Mouse (Mus musculus) forebrain, embryonic 10.5 days (tissue): ENCODE results near the gene Svop. TPM values are rescaled to one million over a fixed set of nuclear protein-coding genes. Genes with fewer than 3 reads are reported as not detected.

ENCODE experiments used
- DNase-seq: peaks from one replicate; pipeline ENCODE4 v3.0.0-alpha.2; 2017; ENCODE audit warnings: low spot score; ENCODE audit errors: extremely low spot score
- H3K27ac ChIP-seq: fragments of 300-500 bp; sonication (generic); 2 replicates; pipeline ENCODE4 v1.5.1; 2016; ENCODE audit warnings: mild to moderate bottlenecking
- H3K27me3 ChIP-seq: fragments of 300-500 bp; sonication (generic); 2 replicates; pipeline ENCODE4 v1.6.1; 2016; ENCODE audit warnings: mild to moderate bottlenecking; ENCODE audit not compliant: poor library complexity, severe bottlenecking
- H3K36me3 ChIP-seq: fragments of 300-500 bp; sonication (generic); replicated peaks from 2 replicates; pipeline ENCODE4 v1.6.1; 2016; ENCODE audit warnings: mild to moderate bottlenecking, moderate library complexity
- H3K4me1 ChIP-seq: fragments of 300-500 bp; sonication (generic); 2 replicates; pipeline ENCODE4 v1.6.1; 2016
- H3K4me3 ChIP-seq: fragments of 300-500 bp; sonication (generic); 2 replicates; pipeline ENCODE4 v1.5.1; 2016; ENCODE audit warnings: mild to moderate bottlenecking, moderate library complexity
- H3K9me3 ChIP-seq: fragments of 300-500 bp; sonication (generic); 2 replicates; pipeline ENCODE4 v1.6.1; 2016; ENCODE audit warnings: mild to moderate bottlenecking, moderate library complexity
- WGBS: fragments of 180-500 bp; shearing (Covaris S2); methylation state at CpG from one replicate; pipeline ENCODE4 v1.1.7; 2016; 5-methylcytosine and 5-hydroxymethylcytosine counted together
- polyA plus RNA-seq: library from polyadenylated mRNA; unstranded; fragments of >200 nt; fragmentation: Nextera tagmentation; extraction: Ambion mirVana; gene quantifications from 2 replicates; pipeline ENCODE4 v1.2.1, GENCODE M21; 2016

The Svop gene
- polyA plus RNA-seq, 1 experiment from 2014 or later = 5.4 TPM

DNA sequence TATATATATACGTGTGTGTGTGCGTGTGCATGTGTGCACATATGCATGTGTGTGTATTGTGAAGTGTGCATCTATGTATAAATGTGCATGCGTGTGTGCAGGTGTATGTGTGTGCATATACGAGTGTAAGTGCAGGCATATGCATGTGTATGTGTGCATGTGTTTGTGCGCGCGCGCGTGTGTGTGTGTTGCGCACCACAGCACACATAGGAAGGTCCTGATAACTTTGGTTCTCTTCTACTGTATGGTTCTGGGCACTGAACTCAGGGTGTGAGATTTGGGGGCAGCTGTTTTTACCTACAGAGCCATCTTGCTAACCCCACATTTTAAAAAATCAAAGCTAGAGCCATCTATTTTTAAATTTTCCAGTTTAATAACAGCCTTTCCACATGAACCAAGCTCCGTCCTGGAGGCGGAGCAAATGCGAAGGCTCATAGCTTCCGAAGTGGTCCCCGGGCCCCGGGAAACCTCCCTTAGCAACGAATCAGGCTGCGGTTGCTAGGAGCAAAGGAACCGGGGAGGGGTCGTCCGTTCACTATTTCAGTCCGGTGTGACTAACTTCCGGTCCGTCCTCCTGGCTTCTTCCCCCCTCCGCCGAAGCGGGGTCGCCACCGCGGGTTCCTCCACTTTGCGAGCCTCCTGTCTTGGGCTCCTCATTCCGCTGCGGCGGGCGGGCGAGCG, 8.5 kb upstream of the Svop start:
- peaks cover 21% of the 10 kb centered on the region for H3K4me1 ChIP-seq
- H3K27me3 ChIP-seq = no peaks in the 10 kb centered on the region
- DNase-seq = peak; percentile 92
- WGBS = 8% methylated on average over 37 of the region's 37 CpGs
- H3K36me3 ChIP-seq = peaks cover 23% of the 10 kb centered on the region
- peak overlapping the region; percentile 97 for H3K4me3 ChIP-seq
- H3K9me3 ChIP-seq = no peaks in the 10 kb centered on the region
- H3K27ac ChIP-seq = peak overlapping the region; percentile 91

DNA sequence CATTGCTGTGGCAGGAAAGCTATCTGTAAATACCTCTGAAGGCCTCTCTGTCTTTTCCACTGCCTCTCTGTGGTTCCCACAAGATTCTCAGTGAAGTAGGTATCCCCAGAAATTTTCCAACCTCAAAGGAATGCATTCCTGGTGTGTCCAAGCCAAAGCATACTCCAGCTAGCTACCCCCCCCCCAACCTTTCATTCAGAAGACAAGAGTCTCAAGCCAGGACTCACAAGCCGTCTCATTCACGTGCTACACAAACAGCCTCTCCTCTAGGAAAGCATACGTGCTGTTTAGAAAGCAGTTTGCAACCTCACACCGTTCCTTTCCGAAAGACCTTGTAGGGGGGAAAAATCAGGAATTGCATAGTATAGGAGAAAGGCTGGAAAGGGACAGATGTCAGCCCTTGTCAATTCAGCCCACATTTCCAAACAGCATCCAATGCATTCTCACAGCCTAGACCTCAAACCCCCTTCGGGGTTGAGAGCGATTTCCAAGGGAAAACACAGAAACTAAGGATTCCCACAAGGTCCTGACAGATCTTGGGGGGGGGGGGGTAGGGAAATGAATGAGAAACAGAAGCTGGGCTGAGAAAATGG, 853 bp downstream of the Svop start:
- H3K4me1 ChIP-seq = peaks cover 16% of the 10 kb centered on the region
- no peak for DNase-seq
- no peaks in the 10 kb centered on the region for H3K9me3 ChIP-seq
- WGBS = 13% methylated on average over 7 of the region's 7 CpGs
- no peaks in the 10 kb centered on the region for H3K36me3 ChIP-seq
- peaks cover 7% of the 10 kb centered on the region; the same call in 1 of the 2 replicates for H3K27me3 ChIP-seq
- H3K4me3 ChIP-seq = peak overlapping the region; percentile 52
- peak overlapping the region; percentile 80 for H3K27ac ChIP-seq

DNA sequence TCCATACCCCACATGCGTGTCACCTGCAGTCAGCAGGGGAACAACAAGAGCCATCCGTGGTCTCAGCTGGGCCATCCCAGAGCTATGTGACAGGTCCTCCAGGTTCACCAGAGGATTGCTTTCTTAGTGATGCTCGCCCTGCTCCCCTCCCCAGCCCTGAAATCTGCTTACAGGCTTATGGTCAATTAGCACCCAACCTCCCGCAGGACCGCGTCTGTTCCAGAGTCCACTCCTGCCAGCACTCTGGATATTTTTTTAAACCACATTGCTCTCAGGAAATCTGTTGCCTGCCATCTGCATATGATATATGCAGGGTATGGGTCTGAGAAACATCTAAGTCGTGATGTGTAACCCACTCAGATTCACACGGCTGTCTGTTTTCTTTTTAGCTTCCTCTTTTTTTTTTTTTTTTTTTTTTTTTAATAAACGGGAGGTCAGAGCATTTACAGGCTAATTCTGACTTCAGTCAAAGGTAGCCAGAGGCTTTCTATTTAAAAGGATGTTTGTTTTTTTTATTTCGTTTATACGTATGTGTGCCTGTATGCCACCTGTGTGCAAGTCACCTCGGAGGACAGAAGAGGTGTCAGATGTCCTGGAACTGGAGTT, 3.4 kb downstream of the Svop start:
- 80% methylated on average over 12 of the region's 12 CpGs for WGBS
- DNase-seq = no peak
- H3K27me3 ChIP-seq = peaks cover 7% of the 10 kb centered on the region; the same call in 1 of the 2 replicates
- no peak overlapping the region for H3K27ac ChIP-seq
- peaks cover 16% of the 10 kb centered on the region for H3K4me1 ChIP-seq
- H3K4me3 ChIP-seq = no peak overlapping the region
- H3K36me3 ChIP-seq = no peaks in the 10 kb centered on the region
- no peaks in the 10 kb centered on the region for H3K9me3 ChIP-seq

DNA sequence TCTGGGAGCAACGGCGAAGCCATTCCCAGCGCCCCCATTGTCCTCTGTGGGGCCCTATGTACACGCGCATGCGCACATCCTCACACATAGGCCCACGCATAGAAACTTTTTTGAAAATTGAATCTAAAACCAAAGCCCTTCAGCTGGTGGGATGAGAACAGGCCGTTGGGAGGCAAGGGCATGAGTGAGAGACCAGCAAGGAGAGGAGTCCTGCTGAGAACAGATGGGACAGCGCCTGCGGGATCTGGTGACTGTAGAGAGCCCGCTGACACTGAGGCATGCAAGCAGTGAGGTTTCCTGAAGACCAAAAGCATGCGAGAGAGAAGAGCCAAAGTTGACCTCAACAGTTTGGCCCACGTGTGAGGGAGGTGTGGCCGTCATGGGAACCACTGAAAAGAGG, 5.9 kb downstream of the Svop start:
- Histone ChIP-seq H3K4me3 (no peak overlapping the region), H3K27me3 (no peaks in the 10 kb centered on the region), H3K27ac (no peak overlapping the region), H3K9me3 (no peaks in the 10 kb centered on the region), H3K4me1 (peaks cover 3% of the 10 kb centered on the region), H3K36me3 (no peaks in the 10 kb centered on the region)
- WGBS = 87% methylated on average over 14 of the region's 14 CpGs
- DNase-seq = no peak

DNA sequence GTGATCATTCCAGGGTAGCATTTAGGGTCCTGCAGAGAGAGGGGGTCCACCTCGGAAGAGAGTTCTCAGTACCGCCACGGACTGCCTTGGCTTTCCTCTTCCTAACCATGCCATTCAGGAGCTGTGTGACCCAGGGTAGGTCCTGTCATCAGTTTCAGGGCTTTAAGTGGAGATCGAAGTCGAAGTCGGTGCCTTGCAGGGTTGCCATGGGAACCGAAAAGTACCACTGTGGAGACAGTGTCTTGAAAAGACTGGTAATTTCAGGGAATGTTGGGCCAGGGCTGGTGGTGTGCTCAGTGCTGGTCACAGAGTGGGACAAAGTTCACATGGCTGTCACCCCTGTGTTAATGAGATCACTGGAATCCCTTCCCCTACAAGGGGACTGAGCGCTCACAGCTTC, 14.4 kb downstream of the Svop start:
- H3K27me3 ChIP-seq = no peaks in the 10 kb centered on the region
- no peak overlapping the region for H3K4me3 ChIP-seq
- WGBS = 66% methylated on average over 8 of the region's 8 CpGs
- DNase-seq = no peak
- no peak overlapping the region for H3K27ac ChIP-seq
- no peaks in the 10 kb centered on the region for H3K9me3 ChIP-seq
- no peaks in the 10 kb centered on the region for H3K36me3 ChIP-seq
- H3K4me1 ChIP-seq = peaks cover 9% of the 10 kb centered on the region

DNA sequence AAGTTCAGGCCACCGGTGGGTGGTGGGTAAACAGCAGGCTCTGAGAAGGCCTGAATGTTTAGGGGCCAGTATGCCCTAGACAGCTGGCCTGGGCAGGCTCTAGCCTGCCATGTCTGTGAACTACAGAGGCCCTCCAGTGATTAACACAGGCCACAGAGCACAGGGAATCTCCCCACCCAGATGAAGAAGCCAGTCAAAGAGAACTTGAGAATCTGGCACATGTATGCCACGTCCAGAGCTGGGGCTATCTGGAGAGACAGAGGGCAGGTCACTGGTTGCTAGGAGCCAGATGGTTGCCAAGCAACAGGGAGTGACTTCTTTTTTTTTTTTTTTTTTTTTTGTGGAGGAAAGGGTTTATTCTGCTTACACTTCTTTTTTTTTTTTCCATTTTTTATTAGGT, 19.1 kb downstream of the Svop start:
- Histone ChIP-seq H3K27ac (no peak overlapping the region), H3K4me3 (no peak overlapping the region), H3K27me3 (no peaks in the 10 kb centered on the region), H3K4me1 (peaks cover 10% of the 10 kb centered on the region), H3K36me3 (no peaks in the 10 kb centered on the region), H3K9me3 (no peaks in the 10 kb centered on the region; the same call in 1 of the 2 replicates)
- DNase-seq = no peak
- 49% methylated on average over 2 of the region's 2 CpGs for WGBS

DNA sequence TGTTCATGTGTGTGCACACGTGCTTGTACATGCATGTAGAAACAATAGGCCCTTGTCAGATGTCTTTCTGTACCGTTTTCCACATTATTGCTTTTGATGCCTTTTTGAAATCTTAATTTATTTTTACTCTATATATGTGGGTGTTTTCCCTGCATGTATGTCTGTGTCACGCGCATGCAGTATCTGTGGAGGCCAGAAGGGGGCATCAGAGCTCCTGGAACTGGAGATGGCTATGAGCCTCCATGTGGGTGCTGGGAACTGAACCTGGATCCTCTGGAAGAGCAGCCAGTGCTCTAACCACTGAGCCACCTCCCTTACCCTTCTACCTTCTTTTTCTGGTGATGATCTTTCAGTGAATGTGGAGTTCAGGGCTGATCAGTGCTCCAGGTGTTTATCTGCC, 20.5 kb downstream of the Svop start:
- DNase-seq = no peak
- Histone ChIP-seq H3K27me3 (no peaks in the 10 kb centered on the region), H3K36me3 (no peaks in the 10 kb centered on the region), H3K4me3 (no peak overlapping the region), H3K4me1 (peaks cover 10% of the 10 kb centered on the region), H3K27ac (no peak overlapping the region), H3K9me3 (no peaks in the 10 kb centered on the region; the same call in 1 of the 2 replicates)
- WGBS = 94% methylated on average over 4 of the region's 4 CpGs

DNA sequence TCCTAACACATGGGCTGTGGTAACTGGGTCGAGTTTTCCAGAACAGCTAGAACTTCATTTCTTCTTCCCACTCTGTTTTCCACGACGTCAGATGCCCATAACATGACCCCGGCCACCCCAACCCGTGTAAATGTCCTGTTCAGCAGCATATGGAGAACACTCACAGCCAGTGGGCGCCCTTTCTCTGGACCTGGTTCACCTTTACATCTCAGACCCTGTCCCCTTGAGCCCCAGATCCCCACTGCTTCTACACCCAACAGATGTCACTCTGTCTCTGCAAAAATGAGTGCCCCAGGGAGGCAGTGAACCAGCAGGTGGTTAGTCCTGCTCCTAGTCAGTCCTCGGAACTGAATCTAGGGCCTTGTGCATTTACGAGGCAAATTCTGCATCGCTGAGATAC, 23.4 kb downstream of the Svop start:
- H3K9me3 ChIP-seq = no peaks in the 10 kb centered on the region; the same call in 1 of the 2 replicates
- H3K4me1 ChIP-seq = peaks cover 10% of the 10 kb centered on the region
- no peak overlapping the region for H3K27ac ChIP-seq
- DNase-seq = no peak
- no peaks in the 10 kb centered on the region for H3K27me3 ChIP-seq
- H3K4me3 ChIP-seq = no peak overlapping the region
- WGBS = 76% methylated on average over 9 of the region's 9 CpGs
- H3K36me3 ChIP-seq = no peaks in the 10 kb centered on the region

DNA sequence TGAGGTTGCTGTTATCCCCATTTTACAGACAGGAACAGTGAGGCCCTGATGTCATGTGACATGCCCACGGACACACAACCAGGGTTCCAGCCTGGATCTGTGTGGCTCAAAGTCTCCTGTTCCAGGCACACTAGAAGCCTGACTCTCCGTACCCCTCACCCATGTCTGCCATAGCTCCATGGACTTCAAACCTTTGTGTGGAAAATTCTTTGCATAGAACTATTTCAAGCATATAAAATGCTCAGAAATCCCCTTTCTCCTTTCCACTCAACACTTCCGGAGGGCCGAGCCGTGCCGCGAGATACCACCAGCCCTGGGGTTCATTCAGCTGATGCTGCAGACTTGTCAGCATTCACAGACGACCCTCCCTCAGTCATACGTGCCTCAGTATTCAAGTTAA, 23.8 kb downstream of the Svop start:
- Histone ChIP-seq H3K27me3 (no peaks in the 10 kb centered on the region), H3K4me3 (no peak overlapping the region), H3K4me1 (peaks cover 10% of the 10 kb centered on the region), H3K36me3 (no peaks in the 10 kb centered on the region), H3K27ac (no peak overlapping the region), H3K9me3 (no peaks in the 10 kb centered on the region; the same call in 1 of the 2 replicates)
- 88% methylated on average over 9 of the region's 9 CpGs for WGBS
- no peak for DNase-seq

DNA sequence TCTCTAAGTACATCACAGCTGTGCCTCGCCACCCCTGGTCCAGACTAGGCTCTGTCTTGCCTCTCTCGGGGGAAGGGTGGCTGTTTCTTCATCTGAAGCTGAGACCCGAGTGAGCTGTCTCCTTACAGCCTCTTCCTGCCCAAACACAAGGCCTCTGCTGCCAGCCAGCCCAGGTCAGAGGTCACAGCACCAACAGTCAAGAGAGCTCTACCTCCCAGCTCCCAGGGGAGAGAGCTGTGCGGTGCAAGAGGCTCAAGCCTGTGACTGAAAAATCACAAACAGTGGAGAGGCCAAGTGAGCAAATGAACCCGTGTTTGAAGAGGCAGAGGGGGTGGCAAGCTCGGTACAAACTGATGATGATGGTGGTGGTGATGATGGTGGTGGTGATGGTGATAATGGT, 24.8 kb downstream of the Svop start:
- 55% methylated on average over 6 of the region's 6 CpGs for WGBS
- no peaks in the 10 kb centered on the region for H3K36me3 ChIP-seq
- H3K27ac ChIP-seq = no peak overlapping the region
- 0 out of 2 replicates have a peak, but pooled peaks cover 4% of the 10 kb centered on the region for H3K4me1 ChIP-seq
- no peak overlapping the region for H3K4me3 ChIP-seq
- no peaks in the 10 kb centered on the region; the same call in 1 of the 2 replicates for H3K9me3 ChIP-seq
- DNase-seq = no peak
- no peaks in the 10 kb centered on the region for H3K27me3 ChIP-seq

DNA sequence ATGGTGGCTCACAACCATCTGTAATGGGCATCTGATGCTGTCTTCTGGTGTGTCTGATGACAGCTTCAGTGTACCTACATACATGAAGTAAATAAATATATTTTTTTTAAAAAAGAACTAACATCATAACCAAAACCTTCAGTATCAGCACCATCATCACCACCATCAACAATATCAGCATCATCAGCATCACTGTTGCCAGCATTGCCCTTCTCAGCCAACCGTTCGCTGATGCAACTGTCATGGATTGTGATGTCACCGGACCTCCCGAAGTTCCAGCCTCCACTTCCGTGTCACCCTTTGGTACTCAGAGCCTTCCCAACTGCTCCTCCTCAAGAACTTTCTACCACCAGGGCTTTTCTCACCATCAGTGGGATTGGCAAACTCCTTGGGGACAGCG, 26.2 kb downstream of the Svop start, which contains the start of gene Usp30:
Gene Usp30, plus strand, starts transcription at position 301 of the 400 bp plus-strand sequence.
- 94% methylated on average over 6 of the region's 6 CpGs for WGBS

DNA sequence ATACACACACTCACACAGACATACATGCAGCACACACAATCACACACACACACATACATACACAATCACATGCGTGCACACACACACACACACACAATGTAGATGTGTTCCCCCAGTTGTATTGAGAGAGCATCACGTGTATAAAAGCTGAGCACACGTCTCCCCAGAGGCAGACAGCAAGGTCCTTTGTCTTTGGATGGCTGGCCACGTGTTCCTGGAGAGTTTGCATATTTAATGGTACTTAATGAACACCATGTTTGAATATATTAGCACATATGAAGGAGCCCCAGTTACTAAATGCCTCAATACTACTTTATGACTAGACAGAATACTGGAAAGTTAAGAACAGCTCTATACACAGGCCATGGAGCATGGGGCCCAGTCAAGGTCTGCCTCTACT, 27.4 kb downstream of the Svop start:
- no peak overlapping the region for H3K4me3 ChIP-seq
- no peaks in the 10 kb centered on the region for H3K9me3 ChIP-seq
- H3K27me3 ChIP-seq = no peaks in the 10 kb centered on the region
- no peak overlapping the region for H3K27ac ChIP-seq
- H3K36me3 ChIP-seq = no peaks in the 10 kb centered on the region
- DNase-seq = no peak
- WGBS = 83% methylated on average over 4 of the region's 4 CpGs
- 0 out of 2 replicates have a peak, but pooled peaks cover 4% of the 10 kb centered on the region for H3K4me1 ChIP-seq

More for the DNA sequence above, 26.2 kb downstream of the Svop start, which contains the start of gene Usp30:
- H3K4me1 ChIP-seq = 0 out of 2 replicates have a peak, but pooled peaks cover 4% of the 10 kb centered on the region
- no peaks in the 10 kb centered on the region for H3K9me3 ChIP-seq
- no peaks in the 10 kb centered on the region for H3K27me3 ChIP-seq
- DNase-seq = no peak
- H3K36me3 ChIP-seq = no peaks in the 10 kb centered on the region
- H3K4me3 ChIP-seq = no peak within 1 kb of the TSS
- H3K27ac ChIP-seq = no peak within 1 kb of the TSS

DNA sequence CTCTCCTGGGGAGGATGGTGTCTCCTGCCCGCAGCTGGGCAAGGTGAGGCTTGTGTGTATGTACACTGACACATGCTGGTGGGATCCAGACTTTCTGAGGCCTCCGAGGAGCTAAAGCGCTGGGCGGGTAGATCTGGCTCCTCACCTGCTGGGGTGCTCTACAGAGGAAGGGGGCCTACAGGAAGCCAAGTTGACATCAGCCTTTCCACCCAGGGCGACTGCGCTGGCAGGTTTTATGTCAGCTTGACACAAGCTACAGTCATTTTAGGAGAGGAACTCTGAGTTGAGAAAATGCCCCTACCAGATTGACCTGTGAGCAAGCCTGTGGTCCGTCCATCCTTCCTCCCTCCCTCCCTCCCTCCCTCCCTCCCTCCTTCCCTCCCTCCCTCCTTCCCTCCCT, 29.7 kb downstream of the Svop start:
- no peaks in the 10 kb centered on the region for H3K9me3 ChIP-seq
- no peaks in the 10 kb centered on the region for H3K36me3 ChIP-seq
- no peak overlapping the region for H3K27ac ChIP-seq
- 0 out of 2 replicates have a peak, but pooled peaks cover 4% of the 10 kb centered on the region for H3K4me1 ChIP-seq
- no peaks in the 10 kb centered on the region for H3K27me3 ChIP-seq
- H3K4me3 ChIP-seq = no peak overlapping the region
- DNase-seq = no peak
- WGBS = 61% methylated on average over 7 of the region's 7 CpGs
